Mouse (Mus musculus) heart, adult 2 months (tissue): ENCODE results near the gene Gramd1a. TPM values are rescaled to one million over a fixed set of nuclear protein-coding genes. Genes with fewer than 3 reads are reported as not detected.

ENCODE experiments used
- DNase-seq, 2 experiments: peaks; one replicate each; pipeline ENCODE4 v3.0.0; 2021
- H3K27ac ChIP-seq: fragments of 200-600 bp; 2 replicates; pipeline ENCODE4 v1.8.1; 2022
- H3K27me3 ChIP-seq: fragments of 200-500 bp; 2 replicates; pipeline ENCODE4 v1.6.1; 2012; ENCODE audit warnings: mild to moderate bottlenecking, low read length, inconsistent platforms, mixed read lengths; ENCODE audit not compliant: control insufficient read depth, insufficient read depth
- H3K36me3 ChIP-seq: fragments of 200-500 bp; 2 replicates; pipeline ENCODE4 v1.6.1; 2012; ENCODE audit warnings: low read length, inconsistent platforms; ENCODE audit not compliant: control insufficient read depth, insufficient read depth
- H3K4me1 ChIP-seq: fragments of 200-500 bp; 2 replicates; pipeline ENCODE4 v1.6.1; 2011; ENCODE audit warnings: low read length; ENCODE audit not compliant: control insufficient read depth, insufficient read depth
- H3K4me3 ChIP-seq: fragments of 200-600 bp; 2 replicates; pipeline ENCODE4 v1.8.1; 2022
- H3K79me2 ChIP-seq: fragments of 200-500 bp; replicated peaks from 2 replicates; pipeline ENCODE4 v1.6.1; 2012; ENCODE audit warnings: mild to moderate bottlenecking, inconsistent platforms, low read length, moderate library complexity, mixed read lengths; ENCODE audit not compliant: control insufficient read depth, insufficient read depth
- H3K9ac ChIP-seq: fragments of 200-500 bp; 2 replicates; pipeline ENCODE4 v1.6.1; 2012; ENCODE audit warnings: low read depth, mild to moderate bottlenecking, control low read depth, inconsistent platforms, low read length, mixed read lengths
- CTCF ChIP-seq: fragments of 200-600 bp; IDR thresholded peaks from 2 replicates; pipeline ENCODE4 v1.8.1; 2022; ENCODE audit warnings: antibody characterized with exemption, mild to moderate bottlenecking, moderate library complexity
- EP300 ChIP-seq: fragments of 200-500 bp; IDR thresholded peaks from 2 replicates; pipeline ENCODE4 v1.6.1; 2011; ENCODE audit warnings: low read depth, low read length, control low read depth; ENCODE audit not compliant: insufficient read depth
- POLR2A ChIP-seq: fragments of 200-500 bp; IDR thresholded peaks from 2 replicates; pipeline ENCODE4 v1.6.1; 2011; ENCODE audit warnings: mild to moderate bottlenecking, low read depth, low read length, control low read depth; ENCODE audit not compliant: insufficient read depth
- WGBS: fragments of 180-500 bp; shearing (Covaris S2); methylation state at CpG from one replicate; pipeline ENCODE4 v1.1.7; 2018; 5-methylcytosine and 5-hydroxymethylcytosine counted together
- intact Hi-C: fragments of 180-260 bp; cut with DNase I; formaldehyde crosslinking; loops from one replicate; pipeline ENCODE4 v1.15.1; 2025
- polyA plus RNA-seq: library from polyadenylated mRNA; depleted of rRNA; stranded (reverse); fragments of >200 nt; gene quantifications from 2 replicates; pipeline ENCODE4 v1.2.3, GENCODE M21; 2012
- total RNA-seq, 2 experiments: library from RNA; stranded (reverse); gene quantifications; 2 replicates each; pipeline ENCODE4 v1.2.3; 2021

Gramd1a gene
- total and polyA plus RNA-seq, 3 experiments: 27.9 to 64.3 (median 33.7) TPM

- H3K27ac ChIP-seq: no peak overlapping the region
- H3K4me3 ChIP-seq: no peak overlapping the region
- H3K9ac ChIP-seq: no peak overlapping the region
- 36% methylated on average over 12 of the region's 12 CpGs for WGBS
- no peaks in the 10 kb centered on the region for H3K79me2 ChIP-seq
- no peaks in the 10 kb centered on the region for H3K4me1 ChIP-seq
- H3K36me3 ChIP-seq: no peaks in the 10 kb centered on the region
- TF ChIP-seq EP300: no peak
- TF ChIP-seq POLR2A: no peak
- TF ChIP-seq CTCF: peak; percentile 45
- intact Hi-C loops: loop anchor here (5.0 kb wide), 2 partner anchors 103 to 138 kb away; partner anchors contain the start of gene Usf2
- no peak for DNase-seq
- H3K27me3 ChIP-seq: no peaks in the 10 kb centered on the region
Measured at GRCm38 (mm10) chr7:31094774-31095501, 60.8 kb downstream of the Gramd1a start.

DNA sequence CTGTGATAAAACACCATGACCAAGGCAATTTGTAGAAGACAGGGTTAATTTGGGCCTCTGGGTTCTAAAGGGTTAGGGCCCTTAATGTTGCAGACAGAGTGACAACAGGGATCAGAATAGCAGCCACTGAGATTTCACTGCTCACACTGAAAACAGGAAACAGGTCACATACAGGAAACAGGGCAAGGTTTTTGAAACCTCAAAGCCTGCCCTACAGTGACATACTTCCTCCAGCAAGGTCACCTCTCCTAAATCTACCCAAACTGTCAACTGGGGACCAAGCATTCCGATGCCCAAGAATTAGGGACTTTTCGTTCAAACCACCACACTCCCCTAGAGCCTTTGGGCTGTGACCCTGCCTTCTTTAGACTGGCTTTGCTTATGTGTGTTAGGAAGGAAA, 66.0 kb downstream of the Gramd1a start:
- Histone ChIP-seq H3K27me3 (no peaks in the 10 kb centered on the region), H3K79me2 (no peaks in the 10 kb centered on the region), H3K36me3 (no peaks in the 10 kb centered on the region), H3K9ac (no peak overlapping the region), H3K4me1 (peaks cover 7% of the 10 kb centered on the region), H3K4me3 (no peak overlapping the region), H3K27ac (peak overlapping the region; percentile 12; the same call in 1 of the 2 replicates)
- no peak for TF ChIP-seq EP300
- no peak for DNase-seq
- 74% methylated on average over 2 of the region's 2 CpGs for WGBS
- intact Hi-C loops: no loop called here

- WGBS: 47% methylated on average over 3 of the region's 3 CpGs
- Histone ChIP-seq H3K4me3 (no peak overlapping the region), H3K79me2 (no peaks in the 10 kb centered on the region), H3K27me3 (no peaks in the 10 kb centered on the region), H3K27ac (peak overlapping the region; percentile 52), H3K36me3 (no peaks in the 10 kb centered on the region), H3K4me1 (peaks cover 13% of the 10 kb centered on the region), H3K9ac (no peak overlapping the region)
- no peak for DNase-seq
- TF ChIP-seq CTCF (no peak), POLR2A (no peak), EP300 (no peak)
- intact Hi-C loops: no loop called here
Measured at GRCm38 (mm10) chr7:31088206-31088605, 67.5 kb downstream of the Gramd1a start.

- H3K79me2 ChIP-seq: no peaks in the 10 kb centered on the region
- H3K4me3 ChIP-seq: no peak overlapping the region
- H3K27me3 ChIP-seq: no peaks in the 10 kb centered on the region
- H3K27ac ChIP-seq: peak overlapping the region; percentile 31
- TF ChIP-seq CTCF (no peak), POLR2A (no peak), EP300 (no peak)
- no peaks in the 10 kb centered on the region for H3K36me3 ChIP-seq
- no peak for DNase-seq
- intact Hi-C loops: no loop called here
- H3K9ac ChIP-seq: no peak overlapping the region
- WGBS: 45% methylated on average over 2 of the region's 2 CpGs
- peaks cover 18% of the 10 kb centered on the region for H3K4me1 ChIP-seq
Measured at GRCm38 (mm10) chr7:31087262-31087661, 68.4 kb downstream of the Gramd1a start.

DNA sequence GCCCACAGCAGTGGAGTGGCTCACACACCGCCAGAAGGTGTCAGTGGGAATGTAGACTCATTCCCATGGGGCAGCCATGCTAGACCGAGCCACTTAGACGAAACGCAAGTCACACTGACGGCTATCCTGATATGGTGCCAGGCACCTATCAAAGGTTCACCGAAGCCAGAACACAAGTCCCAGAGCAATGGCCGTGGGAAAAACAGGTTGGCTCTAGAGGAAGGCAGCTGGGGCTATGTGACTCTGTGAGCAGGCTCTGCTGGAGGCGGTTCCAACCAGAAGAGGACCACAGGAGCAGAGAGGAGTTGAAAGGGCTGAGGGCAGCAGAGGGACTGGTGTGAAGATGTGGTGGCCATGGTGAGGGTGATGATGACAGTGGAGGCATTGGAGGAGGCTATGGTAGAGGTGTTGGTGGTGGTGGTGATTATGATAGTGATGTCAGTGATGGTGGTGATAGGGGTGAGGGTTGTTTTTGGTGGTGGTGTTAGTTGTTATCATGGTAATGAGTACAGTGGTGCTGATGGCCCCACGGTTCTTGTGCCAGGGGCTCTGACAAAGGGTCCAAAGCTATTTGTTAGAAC, 69.4 kb downstream of the Gramd1a start:
- TF ChIP-seq CTCF: no peak
- no peak for TF ChIP-seq POLR2A
- no peak for TF ChIP-seq EP300

GRCm38 (mm10) chr7:31085171-31085570, 70.5 kb downstream of the Gramd1a start:
- DNase-seq: peak; percentile 71 to 77
- Histone ChIP-seq H3K79me2 (no peaks in the 10 kb centered on the region), H3K36me3 (no peaks in the 10 kb centered on the region), H3K4me1 (peaks cover 18% of the 10 kb centered on the region), H3K27ac (peak overlapping the region; percentile 87), H3K4me3 (no peak overlapping the region), H3K27me3 (no peaks in the 10 kb centered on the region), H3K9ac (no peak overlapping the region)
- 2% methylated on average over 3 of the region's 3 CpGs for WGBS
- peak; percentile 34; the same call in 1 of the 2 replicates for TF ChIP-seq POLR2A
- TF ChIP-seq EP300: peak; percentile 34; the same call in 1 of the 2 replicates
- TF ChIP-seq CTCF: no peak
- intact Hi-C loops: no loop called here

More for the DNA sequence above, 69.4 kb downstream of the Gramd1a start:
- no peak for DNase-seq
- Histone ChIP-seq H3K27me3 (no peaks in the 10 kb centered on the region), H3K9ac (no peak overlapping the region), H3K79me2 (no peaks in the 10 kb centered on the region), H3K4me3 (no peak overlapping the region), H3K4me1 (peaks cover 18% of the 10 kb centered on the region), H3K36me3 (no peaks in the 10 kb centered on the region), H3K27ac (peak overlapping the region; percentile 87)
- intact Hi-C loops: no loop called here
- WGBS: 78% methylated on average over 9 of the region's 9 CpGs
